Mouse (Mus musculus) lung, embryonic 14.5 days (tissue): ENCODE measurements around the gene H2-Oa. TPM values are rescaled to one million over a fixed set of nuclear protein-coding genes. Genes with fewer than 3 reads are reported as not detected.

Source experiments
- ATAC-seq: fragments of 200-750 bp; cut with Nextera tagmentation; 2 replicates; pipeline ENCODE4 v1.8.0; 2017; ENCODE audit warnings: mild to moderate bottlenecking, moderate TSS enrichment, moderate library complexity; ENCODE audit not compliant: insufficient read depth
- DNase-seq: peaks from one replicate; pipeline ENCODE4 v3.0.0-alpha.2; 2015
- H3K27ac ChIP-seq: fragments of 300-500 bp; sonication (generic); 2 replicates; pipeline ENCODE4 v1.5.1; 2014; ENCODE audit warnings: low read depth, mild to moderate bottlenecking, moderate library complexity
- H3K27me3 ChIP-seq: fragments of 300-500 bp; sonication (generic); 2 replicates; pipeline ENCODE4 v1.6.1; 2014; ENCODE audit warnings: low read length, control low read depth; ENCODE audit not compliant: insufficient read depth
- H3K36me3 ChIP-seq: fragments of 300-500 bp; sonication (generic); 2 replicates; pipeline ENCODE4 v1.6.1; 2014; ENCODE audit warnings: control low read depth; ENCODE audit not compliant: insufficient read depth
- H3K4me1 ChIP-seq: fragments of 300-500 bp; sonication (generic); 2 replicates; pipeline ENCODE4 v1.6.1; 2014; ENCODE audit warnings: antibody characterized with exemption, control low read depth; ENCODE audit not compliant: insufficient read depth
- H3K4me2 ChIP-seq: fragments of 300-500 bp; sonication (generic); 2 replicates; pipeline ENCODE4 v1.6.1; 2014; ENCODE audit warnings: mild to moderate bottlenecking
- H3K4me3 ChIP-seq: fragments of 300-500 bp; sonication (generic); 2 replicates; pipeline ENCODE4 v1.5.1; 2014; ENCODE audit warnings: low read depth, low read length
- H3K9ac ChIP-seq: fragments of 300-500 bp; sonication (generic); 2 replicates; pipeline ENCODE4 v1.6.1; 2014
- H3K9me3 ChIP-seq: fragments of 300-500 bp; sonication (generic); 2 replicates; pipeline ENCODE4 v1.6.1; 2016; ENCODE audit warnings: low read depth, low read length, control low read depth
- CTCF ChIP-seq: IDR thresholded peaks from 2 replicates; pipeline ENCODE4 v1.5.1; 2016; ENCODE audit warnings: antibody characterized with exemption, low read depth
- WGBS: fragments of 180-500 bp; shearing (Covaris S2); extraction: QIAGEN DNeasy Blood & Tissue Kit; methylation state at CpG from one replicate; pipeline ENCODE4 v1.1.7; 2014; 5-methylcytosine and 5-hydroxymethylcytosine counted together
- polyA plus RNA-seq: library from polyadenylated mRNA; unstranded; fragments of >200 nt; fragmentation: Nextera tagmentation; extraction: Ambion mirVana; gene quantifications from 2 replicates; pipeline ENCODE4 v1.2.1, GENCODE M21; 2014

Gene H2-Oa
- polyA plus RNA-seq, 1 experiment from 2014 or later = 0.26 TPM

DNA sequence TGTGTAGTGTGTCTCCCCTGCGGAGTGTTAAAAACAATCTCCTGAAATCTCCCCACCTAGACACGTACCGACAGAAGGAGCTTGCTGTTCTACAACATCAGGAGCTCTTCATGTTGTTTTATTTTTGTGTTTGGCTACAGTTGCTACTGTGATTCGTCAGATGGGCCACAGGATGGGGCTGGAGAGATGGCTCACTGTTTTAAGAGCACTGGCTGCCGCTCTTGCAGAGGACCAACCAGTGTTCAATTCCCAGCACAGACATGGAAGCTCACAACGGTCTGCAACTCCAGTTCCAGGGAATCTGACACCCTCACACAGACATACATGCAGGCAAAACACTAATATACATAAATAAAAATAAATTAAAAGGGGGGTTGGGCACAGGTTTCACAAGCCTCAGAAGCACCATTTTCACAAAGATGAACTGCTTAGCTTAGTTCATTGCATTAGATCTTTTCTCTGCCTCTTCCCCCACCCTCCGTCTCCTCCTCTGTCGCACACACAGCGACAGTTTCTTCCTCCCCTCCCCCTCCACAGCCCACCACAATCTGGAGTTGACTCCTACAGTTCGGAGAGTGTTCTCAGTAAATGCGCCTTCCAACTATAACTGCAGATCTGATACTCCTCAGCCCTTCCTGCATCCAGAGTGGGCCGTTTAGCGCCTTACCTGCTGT lies 36.3 kb downstream of the H2-Oa start:
- Histone ChIP-seq H3K4me3 (no peak overlapping the region), H3K9me3 (no peaks in the 10 kb centered on the region), H3K9ac (no peak overlapping the region), H3K27ac (no peak overlapping the region), H3K36me3 (peaks cover 15% of the 10 kb centered on the region), H3K4me2 (peak overlapping the region; percentile 41), H3K27me3 (no peaks in the 10 kb centered on the region), H3K4me1 (0 out of 2 replicates have a peak, but pooled peaks cover 10% of the 10 kb centered on the region)
- DNase-seq = no peak
- peak; percentile 27; the same call in 1 of the 2 replicates for TF ChIP-seq CTCF
- no peak for ATAC-seq
- WGBS = 31% methylated on average over 13 of the region's 13 CpGs

DNA sequence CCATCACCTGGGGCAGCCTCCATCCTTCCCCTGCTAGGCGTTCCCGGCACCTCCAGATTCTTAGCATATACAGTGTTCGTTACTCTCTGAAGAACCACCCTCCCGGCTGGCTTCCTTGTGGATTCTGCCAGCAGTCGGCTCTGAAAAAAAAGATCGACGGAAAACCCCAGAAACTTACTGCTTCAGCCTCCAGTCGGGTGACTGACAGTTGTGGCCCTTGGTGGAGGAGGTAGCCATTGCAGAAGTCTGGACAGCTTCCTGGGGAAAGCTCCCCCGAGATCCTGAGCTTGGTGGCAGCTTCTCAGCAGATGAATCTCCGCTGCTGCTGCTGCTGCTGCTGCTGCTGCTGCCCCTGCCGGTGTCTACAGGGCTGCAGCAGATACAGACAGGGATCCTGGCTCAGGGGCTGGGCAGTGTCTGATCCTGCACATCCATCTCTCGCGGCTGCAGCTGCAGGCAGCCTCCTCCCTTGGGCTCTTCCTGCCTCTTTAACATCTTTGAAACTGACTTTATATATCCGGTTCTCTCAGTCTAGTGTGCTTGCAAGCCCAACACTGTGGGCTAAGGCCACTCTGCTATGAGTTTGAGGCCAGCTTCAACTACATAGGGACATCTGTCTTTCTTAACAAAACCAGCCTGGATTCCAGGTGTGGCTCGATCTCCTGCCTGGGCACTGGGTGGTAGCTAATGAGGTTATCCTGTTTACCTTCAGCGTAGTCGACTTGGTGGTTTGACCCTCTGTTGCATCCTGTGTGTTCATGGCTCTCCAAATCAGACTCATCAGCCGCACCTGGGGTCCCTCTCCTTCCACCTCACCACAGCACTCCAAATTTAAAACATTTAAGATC lies 37.0 kb downstream of the H2-Oa start:
- H3K9me3 ChIP-seq = no peaks in the 10 kb centered on the region
- TF ChIP-seq CTCF = peak; percentile 41; the same call in 1 of the 2 replicates
- H3K4me3 ChIP-seq = no peak overlapping the region
- 0 out of 2 replicates have a peak, but pooled peaks cover 10% of the 10 kb centered on the region for H3K4me1 ChIP-seq
- DNase-seq = peak; percentile 59
- peak overlapping the region; percentile 41 for H3K4me2 ChIP-seq
- H3K36me3 ChIP-seq = peaks cover 15% of the 10 kb centered on the region
- no peak overlapping the region for H3K27ac ChIP-seq
- ATAC-seq = peak; percentile 23; the same call in 1 of the 2 replicates
- H3K27me3 ChIP-seq = no peaks in the 10 kb centered on the region
- 15% methylated on average over 18 of the region's 18 CpGs for WGBS
- no peak overlapping the region for H3K9ac ChIP-seq

DNA sequence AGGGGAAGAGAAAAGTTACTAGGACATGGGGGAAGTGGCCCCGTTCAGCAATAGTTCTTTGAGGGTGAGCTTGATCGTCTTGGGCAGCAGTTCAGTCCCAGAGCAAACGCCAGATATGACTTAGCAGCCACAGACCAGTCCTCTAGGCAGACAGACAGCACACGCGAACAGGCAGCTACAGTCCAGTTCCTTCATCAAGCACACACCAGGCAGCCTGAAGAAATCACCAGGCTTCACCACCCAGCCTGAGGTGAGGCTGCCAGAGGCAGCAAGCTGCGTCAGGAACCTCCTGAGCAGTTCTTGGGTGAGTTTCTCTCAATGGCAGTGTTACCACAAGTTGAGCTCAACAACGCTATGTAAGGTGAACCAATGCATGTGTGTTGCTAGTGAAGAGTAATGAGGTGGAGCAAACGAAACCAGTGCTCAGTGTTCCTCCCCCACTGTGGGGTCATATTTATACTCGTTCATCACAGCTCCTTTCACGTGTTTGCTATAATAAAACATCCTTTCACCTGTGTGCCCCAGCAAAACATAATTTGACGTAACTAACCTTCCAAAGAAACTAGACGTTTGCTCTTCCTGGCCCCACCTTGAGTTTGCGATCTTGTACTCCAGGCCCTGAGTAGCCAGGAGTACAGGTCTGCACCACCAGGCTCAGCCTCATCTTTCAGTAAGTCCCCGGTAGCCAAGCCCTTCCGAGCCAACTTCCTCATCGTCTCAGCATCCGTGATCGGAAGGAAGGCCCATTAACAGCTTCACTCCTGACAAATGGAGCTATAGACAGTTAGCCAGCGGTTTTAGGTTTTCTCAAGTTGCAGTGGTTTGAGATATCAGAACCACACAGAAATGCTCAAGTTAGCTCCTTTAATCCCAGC lies 38.2 kb downstream of the H2-Oa start:
- Histone ChIP-seq H3K9ac (no peak overlapping the region), H3K27ac (no peak overlapping the region), H3K4me3 (no peak overlapping the region), H3K27me3 (no peaks in the 10 kb centered on the region), H3K9me3 (no peaks in the 10 kb centered on the region), H3K4me2 (no peak overlapping the region), H3K36me3 (peaks cover 15% of the 10 kb centered on the region), H3K4me1 (0 out of 2 replicates have a peak, but pooled peaks cover 10% of the 10 kb centered on the region)
- no peak for TF ChIP-seq CTCF
- DNase-seq (no peak), ATAC-seq (no peak)
- 59% methylated on average over 19 of the region's 19 CpGs for WGBS

DNA sequence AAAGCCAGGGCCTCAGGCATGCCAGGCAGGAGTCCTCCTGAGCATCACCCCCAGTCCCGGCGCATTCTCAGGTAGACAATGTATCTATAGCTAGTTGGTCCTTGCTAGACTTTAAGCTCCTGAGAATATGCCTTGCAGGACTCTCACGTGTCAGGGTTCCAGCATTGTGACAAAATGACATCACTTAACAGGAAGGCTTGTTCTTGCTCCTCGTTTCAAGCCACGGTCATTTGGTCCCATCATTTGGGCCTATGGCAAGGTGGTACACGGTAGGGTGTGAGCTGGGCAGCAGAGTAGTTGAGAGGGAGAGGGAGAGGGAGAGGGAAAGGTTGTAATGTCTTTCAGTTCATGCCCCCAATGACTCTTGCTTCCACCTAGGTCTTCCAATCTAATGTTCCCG lies 39.8 kb downstream of the H2-Oa start:
- H3K4me3 ChIP-seq = no peak overlapping the region
- no peak overlapping the region for H3K4me2 ChIP-seq
- no peak overlapping the region for H3K27ac ChIP-seq
- no peaks in the 10 kb centered on the region for H3K9me3 ChIP-seq
- no peak for ATAC-seq
- no peak for DNase-seq
- H3K27me3 ChIP-seq = no peaks in the 10 kb centered on the region
- 0 out of 2 replicates have a peak, but pooled peaks cover 10% of the 10 kb centered on the region for H3K4me1 ChIP-seq
- no peak for TF ChIP-seq CTCF
- H3K9ac ChIP-seq = no peak overlapping the region
- peaks cover 2% of the 10 kb centered on the region; the same call in 1 of the 2 replicates for H3K36me3 ChIP-seq
- 76% methylated on average over 7 of the region's 7 CpGs for WGBS

DNA sequence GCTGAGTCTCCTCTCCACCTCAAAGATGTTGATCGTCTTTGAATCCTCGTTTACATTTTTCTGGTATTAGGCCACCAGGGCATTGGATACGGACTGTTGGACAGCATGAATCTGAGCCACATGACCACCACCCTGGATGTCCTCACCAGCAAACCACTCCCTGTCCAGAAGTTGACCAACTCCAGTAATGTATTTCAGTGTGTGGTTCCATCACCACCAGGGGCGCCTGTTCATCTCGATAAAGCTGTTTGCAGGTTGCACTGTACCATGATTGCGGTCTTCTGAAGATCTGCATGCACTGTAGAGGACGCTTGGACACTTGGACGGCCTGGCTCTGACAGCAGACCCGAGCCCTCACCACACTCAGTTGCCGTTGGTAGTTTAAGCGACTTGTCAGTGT lies 41.1 kb downstream of the H2-Oa start:
- Histone ChIP-seq H3K4me3 (no peak overlapping the region), H3K27me3 (peaks cover 4% of the 10 kb centered on the region; the same call in 1 of the 2 replicates), H3K4me1 (0 out of 2 replicates have a peak, but pooled peaks cover 8% of the 10 kb centered on the region), H3K9ac (no peak overlapping the region), H3K36me3 (no peaks in the 10 kb centered on the region), H3K4me2 (no peak overlapping the region), H3K27ac (no peak overlapping the region), H3K9me3 (no peaks in the 10 kb centered on the region)
- ATAC-seq (no peak), DNase-seq (no peak)
- WGBS = 76% methylated on average over 11 of the region's 11 CpGs
- peak; percentile 51 for TF ChIP-seq CTCF

DNA sequence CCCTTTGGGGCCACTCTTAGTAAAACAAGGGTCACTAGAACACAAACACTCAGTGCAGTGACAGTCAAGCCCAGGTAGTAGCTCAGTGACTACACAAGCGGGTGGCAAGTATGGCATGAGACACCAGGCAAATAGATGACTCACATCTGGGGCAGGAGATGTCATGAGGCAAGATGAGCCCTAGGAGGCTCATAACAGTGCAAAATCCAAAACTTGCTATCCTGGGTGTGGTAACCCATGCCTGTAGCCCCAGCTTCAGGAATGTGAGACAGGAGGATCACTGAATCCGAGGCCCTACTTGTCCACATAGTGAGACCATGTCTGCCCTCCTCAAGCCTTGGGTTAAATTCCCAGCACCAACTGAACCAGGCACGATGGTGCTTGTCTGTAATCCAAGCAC lies 42.3 kb downstream of the H2-Oa start:
- H3K36me3 ChIP-seq = no peaks in the 10 kb centered on the region
- H3K4me3 ChIP-seq = no peak overlapping the region
- no peak overlapping the region for H3K9ac ChIP-seq
- DNase-seq (no peak), ATAC-seq (no peak)
- WGBS = 73% methylated on average over 3 of the region's 3 CpGs
- no peak overlapping the region for H3K27ac ChIP-seq
- H3K4me2 ChIP-seq = no peak overlapping the region
- 0 out of 2 replicates have a peak, but pooled peaks cover 1% of the 10 kb centered on the region for H3K4me1 ChIP-seq
- H3K27me3 ChIP-seq = peaks cover 11% of the 10 kb centered on the region
- no peak for TF ChIP-seq CTCF
- H3K9me3 ChIP-seq = no peaks in the 10 kb centered on the region
